Mouse (Mus musculus): ENCODE results near the gene Slc10a7. TPM values are rescaled to one million over a fixed set of nuclear protein-coding genes. Genes with fewer than 3 reads are reported as not detected.

Gene Slc10a7
- polyA plus RNA-seq, 1 experiment from 2014 or later: 7.3 TPM

- 71% methylated on average over 8 of the region's 8 CpGs for WGBS
Observed at GRCm38 (mm10) chr8:78720041-78720414, 210.9 kb downstream of the Slc10a7 start.

GRCm38 (mm10) chr8:78721576-78721975 is 212.4 kb downstream of the Slc10a7 start:
- Histone ChIP-seq H3K36me3 (ENCODE audit: control insufficient read depth, insufficient read depth, low read length) (no peaks in the 10 kb centered on the region), H3K4me2 (no peak overlapping the region), H3K27me3 (ENCODE audit: control insufficient read depth, insufficient read depth, low read length) (no peaks in the 10 kb centered on the region), H3K4me1 (ENCODE audit: control insufficient read depth, insufficient read depth, low read length) (no peaks in the 10 kb centered on the region), H3K27ac (ENCODE audit: low read depth, low read length) (no peak overlapping the region), H3K4me3 (ENCODE audit: low read depth, low read length) (no peak overlapping the region), H3K9me3 (ENCODE audit: control insufficient read depth, low read length) (no peaks in the 10 kb centered on the region), H3K9ac (ENCODE audit: low read length) (no peak overlapping the region)
- ATAC-seq (ENCODE audit: low FRiP score): no peak
- DNase-seq (ENCODE audit: low spot score, missing footprints): no peak
- 95% methylated on average over 5 of the region's 5 CpGs for WGBS

More at GRCm38 (mm10) chr8:78720041-78720414, 210.9 kb downstream of the Slc10a7 start:
- Histone ChIP-seq H3K27ac (ENCODE audit: low read depth, low read length) (no peak overlapping the region), H3K9ac (ENCODE audit: low read length) (no peak overlapping the region), H3K4me2 (no peak overlapping the region), H3K36me3 (ENCODE audit: control insufficient read depth, insufficient read depth, low read length) (no peaks in the 10 kb centered on the region), H3K9me3 (ENCODE audit: control insufficient read depth, low read length) (no peaks in the 10 kb centered on the region), H3K4me3 (ENCODE audit: low read depth, low read length) (no peak overlapping the region), H3K4me1 (ENCODE audit: control insufficient read depth, insufficient read depth, low read length) (no peaks in the 10 kb centered on the region), H3K27me3 (ENCODE audit: control insufficient read depth, insufficient read depth, low read length) (no peaks in the 10 kb centered on the region)
- DNase-seq (ENCODE audit: low spot score, missing footprints): no peak
- no peak for ATAC-seq (ENCODE audit: low FRiP score)

GRCm38 (mm10) chr8:78722201-78722600 is 213.1 kb downstream of the Slc10a7 start:
- Histone ChIP-seq H3K9ac (ENCODE audit: low read length) (no peak overlapping the region), H3K4me1 (ENCODE audit: control insufficient read depth, insufficient read depth, low read length) (no peaks in the 10 kb centered on the region), H3K27me3 (ENCODE audit: control insufficient read depth, insufficient read depth, low read length) (no peaks in the 10 kb centered on the region), H3K36me3 (ENCODE audit: control insufficient read depth, insufficient read depth, low read length) (no peaks in the 10 kb centered on the region), H3K9me3 (ENCODE audit: control insufficient read depth, low read length) (no peaks in the 10 kb centered on the region), H3K4me3 (ENCODE audit: low read depth, low read length) (no peak overlapping the region), H3K27ac (ENCODE audit: low read depth, low read length) (no peak overlapping the region), H3K4me2 (no peak overlapping the region)
- ATAC-seq (ENCODE audit: low FRiP score) (no peak), DNase-seq (ENCODE audit: low spot score, missing footprints) (no peak)
- WGBS: 87% methylated on average over 7 of the region's 7 CpGs

DNA sequence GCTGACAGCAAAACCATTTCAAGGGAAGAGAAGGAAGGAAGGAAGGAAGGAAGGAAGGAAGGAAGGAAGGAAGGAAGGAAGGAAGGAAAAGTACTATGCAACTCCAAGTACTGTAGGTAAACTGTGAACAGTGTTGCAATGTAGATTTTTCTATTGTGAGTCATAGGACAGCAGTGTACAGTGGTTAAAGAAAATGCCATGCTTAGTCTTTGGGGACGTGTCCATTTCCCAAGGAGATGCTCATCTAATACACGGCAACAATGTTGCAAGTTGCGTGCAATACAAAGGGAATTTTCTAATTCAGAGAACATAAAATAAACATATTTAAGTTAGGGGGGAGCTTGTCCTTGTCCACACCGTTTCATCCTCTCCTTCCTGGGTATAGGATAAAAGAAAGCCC is 215.7 kb downstream of the Slc10a7 start:
- no peak for DNase-seq (ENCODE audit: low spot score, missing footprints)
- Histone ChIP-seq H3K36me3 (ENCODE audit: control insufficient read depth, insufficient read depth, low read length) (no peaks in the 10 kb centered on the region), H3K9me3 (ENCODE audit: control insufficient read depth, low read length) (no peaks in the 10 kb centered on the region), H3K4me2 (no peak overlapping the region), H3K4me3 (ENCODE audit: low read depth, low read length) (no peak overlapping the region), H3K4me1 (ENCODE audit: control insufficient read depth, insufficient read depth, low read length) (no peaks in the 10 kb centered on the region), H3K27ac (ENCODE audit: low read depth, low read length) (no peak overlapping the region), H3K9ac (ENCODE audit: low read length) (no peak overlapping the region), H3K27me3 (ENCODE audit: control insufficient read depth, insufficient read depth, low read length) (no peaks in the 10 kb centered on the region)
- no peak for ATAC-seq (ENCODE audit: low FRiP score)
- WGBS: 92% methylated on average over 4 of the region's 4 CpGs

- 94% methylated on average over 14 of the region's 14 CpGs for WGBS
- ATAC-seq (ENCODE audit: low FRiP score): no peak
- H3K27me3 ChIP-seq (ENCODE audit: control insufficient read depth, insufficient read depth, low read length): no peaks in the 10 kb centered on the region
Observed at GRCm38 (mm10) chr8:78728240-78728639, 219.1 kb downstream of the Slc10a7 start.

DNA sequence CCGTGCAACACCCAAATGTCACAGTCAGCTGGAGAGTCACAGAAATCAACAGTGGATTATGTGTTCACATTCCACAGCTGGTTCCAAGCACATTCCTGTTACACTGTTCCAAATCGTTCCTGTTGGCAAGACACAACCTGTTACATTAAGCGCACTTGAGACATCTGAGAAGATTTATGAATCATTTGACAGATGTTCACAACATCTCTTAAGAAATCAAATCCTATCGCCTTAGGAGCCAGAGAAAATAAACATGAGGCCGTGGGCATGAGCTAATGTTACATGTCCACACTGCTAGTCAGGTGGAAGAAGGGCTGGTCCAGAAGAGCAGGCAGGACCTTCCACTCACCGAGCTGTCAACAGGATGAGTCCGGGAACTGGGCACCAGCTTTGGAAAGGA is 223.3 kb downstream of the Slc10a7 start:
- ATAC-seq (ENCODE audit: low FRiP score) (no peak), DNase-seq (ENCODE audit: low spot score, missing footprints) (no peak)
- no peaks in the 10 kb centered on the region for H3K27me3 ChIP-seq (ENCODE audit: control insufficient read depth, insufficient read depth, low read length)
- H3K4me3 ChIP-seq (ENCODE audit: low read depth, low read length): no peak overlapping the region
- H3K27ac ChIP-seq (ENCODE audit: low read depth, low read length): no peak overlapping the region
- H3K36me3 ChIP-seq (ENCODE audit: control insufficient read depth, insufficient read depth, low read length): 0 out of 2 replicates have a peak, but pooled peaks cover 2% of the 10 kb centered on the region
- no peaks in the 10 kb centered on the region for H3K4me1 ChIP-seq (ENCODE audit: control insufficient read depth, insufficient read depth, low read length)
- H3K9me3 ChIP-seq (ENCODE audit: control insufficient read depth, low read length): no peaks in the 10 kb centered on the region
- WGBS: 82% methylated on average over 7 of the region's 7 CpGs
- no peak overlapping the region for H3K9ac ChIP-seq (ENCODE audit: low read length)
- no peak overlapping the region for H3K4me2 ChIP-seq

More at GRCm38 (mm10) chr8:78728240-78728639, 219.1 kb downstream of the Slc10a7 start:
- H3K36me3 ChIP-seq (ENCODE audit: control insufficient read depth, insufficient read depth, low read length): 0 out of 2 replicates have a peak, but pooled peaks cover 2% of the 10 kb centered on the region
- H3K4me3 ChIP-seq (ENCODE audit: low read depth, low read length): no peak overlapping the region
- no peak for DNase-seq (ENCODE audit: low spot score, missing footprints)
- H3K9ac ChIP-seq (ENCODE audit: low read length): no peak overlapping the region
- no peak overlapping the region for H3K27ac ChIP-seq (ENCODE audit: low read depth, low read length)
- no peaks in the 10 kb centered on the region for H3K9me3 ChIP-seq (ENCODE audit: control insufficient read depth, low read length)
- H3K4me2 ChIP-seq: no peak overlapping the region
- H3K4me1 ChIP-seq (ENCODE audit: control insufficient read depth, insufficient read depth, low read length): no peaks in the 10 kb centered on the region

GRCm38 (mm10) chr8:78732995-78733512 is 223.9 kb downstream of the Slc10a7 start:
- WGBS: 96% methylated on average over 12 of the region's 12 CpGs
- Histone ChIP-seq H3K27ac (ENCODE audit: low read depth, low read length) (no peak overlapping the region), H3K36me3 (ENCODE audit: control insufficient read depth, insufficient read depth, low read length) (0 out of 2 replicates have a peak, but pooled peaks cover 2% of the 10 kb centered on the region), H3K4me3 (ENCODE audit: low read depth, low read length) (no peak overlapping the region), H3K9ac (ENCODE audit: low read length) (no peak overlapping the region), H3K4me2 (no peak overlapping the region), H3K4me1 (ENCODE audit: control insufficient read depth, insufficient read depth, low read length) (no peaks in the 10 kb centered on the region), H3K9me3 (ENCODE audit: control insufficient read depth, low read length) (no peaks in the 10 kb centered on the region), H3K27me3 (ENCODE audit: control insufficient read depth, insufficient read depth, low read length) (no peaks in the 10 kb centered on the region)
- no peak for ATAC-seq (ENCODE audit: low FRiP score)
- no peak for DNase-seq (ENCODE audit: low spot score, missing footprints)

DNA sequence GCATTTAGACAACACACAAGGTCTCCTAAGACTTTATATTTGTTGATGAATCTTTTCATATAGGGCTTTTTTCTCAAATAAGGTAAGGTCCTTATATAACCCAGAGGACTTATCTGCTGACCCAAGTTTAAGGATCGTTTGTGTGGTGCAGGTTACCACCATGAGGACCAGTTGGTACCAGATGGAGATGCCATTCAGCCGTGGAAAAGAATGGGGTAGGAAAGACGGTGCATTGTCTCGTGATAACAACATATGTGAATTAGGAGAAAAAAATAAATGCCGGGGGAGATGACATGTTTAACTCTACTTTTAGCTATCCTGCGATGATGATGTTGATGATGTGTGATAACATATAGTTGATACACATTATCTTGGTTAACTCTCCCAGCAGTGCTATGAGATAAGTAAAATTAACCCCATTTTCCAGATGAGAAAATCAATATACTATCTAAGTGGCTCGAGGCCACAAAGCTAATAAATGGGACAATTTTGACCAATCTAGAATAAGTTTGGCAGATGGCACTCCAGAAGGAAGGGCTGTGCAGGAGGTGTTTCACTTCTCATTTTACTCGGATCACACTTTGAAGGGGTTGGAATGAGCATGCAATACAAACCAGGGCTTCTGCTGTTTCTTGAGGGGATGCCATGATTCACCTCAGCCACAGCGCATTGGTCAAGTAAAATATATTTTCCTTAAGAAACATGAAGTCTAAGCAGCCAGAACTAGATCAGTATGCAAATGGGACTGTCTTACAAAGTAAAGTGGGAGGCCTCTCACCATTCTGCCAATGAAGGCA is 225.8 kb downstream of the Slc10a7 start:
- H3K36me3 ChIP-seq (ENCODE audit: control insufficient read depth, insufficient read depth, low read length): 0 out of 2 replicates have a peak, but pooled peaks cover 2% of the 10 kb centered on the region
- no peak overlapping the region for H3K4me3 ChIP-seq (ENCODE audit: low read depth, low read length)
- WGBS: 93% methylated on average over 9 of the region's 9 CpGs
- DNase-seq (ENCODE audit: low spot score, missing footprints): peak; percentile 67
- H3K9me3 ChIP-seq (ENCODE audit: control insufficient read depth, low read length): no peaks in the 10 kb centered on the region
- H3K4me1 ChIP-seq (ENCODE audit: control insufficient read depth, insufficient read depth, low read length): no peaks in the 10 kb centered on the region
- H3K27me3 ChIP-seq (ENCODE audit: control insufficient read depth, insufficient read depth, low read length): no peaks in the 10 kb centered on the region
- no peak overlapping the region for H3K4me2 ChIP-seq
- H3K9ac ChIP-seq (ENCODE audit: low read length): no peak overlapping the region
- no peak for ATAC-seq (ENCODE audit: low FRiP score)
- no peak overlapping the region for H3K27ac ChIP-seq (ENCODE audit: low read depth, low read length)

DNA sequence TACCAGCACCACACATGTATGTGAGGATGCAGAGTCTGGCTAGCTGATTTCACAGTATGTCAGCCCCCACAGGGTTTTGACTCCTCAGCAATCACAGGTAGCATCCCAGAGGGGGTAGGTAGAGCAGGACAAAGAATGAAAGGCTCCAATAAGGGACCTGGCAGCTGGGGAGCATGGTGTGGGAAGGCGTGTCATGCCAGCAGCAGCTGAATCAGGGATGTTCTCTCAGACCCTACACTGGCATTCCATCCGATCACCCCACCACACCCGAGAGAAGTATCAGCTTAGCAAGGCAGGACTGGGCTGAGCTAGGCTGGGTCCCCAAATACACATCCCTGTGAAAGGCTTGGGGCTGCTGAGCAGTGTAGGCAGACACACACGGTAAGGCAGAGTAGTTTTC is 229.2 kb downstream of the Slc10a7 start:
- H3K9ac ChIP-seq (ENCODE audit: low read length): no peak overlapping the region
- ATAC-seq (ENCODE audit: low FRiP score): no peak
- no peak overlapping the region for H3K4me3 ChIP-seq (ENCODE audit: low read depth, low read length)
- 78% methylated on average over 4 of the region's 4 CpGs for WGBS
- no peaks in the 10 kb centered on the region for H3K9me3 ChIP-seq (ENCODE audit: control insufficient read depth, low read length)
- H3K4me1 ChIP-seq (ENCODE audit: control insufficient read depth, insufficient read depth, low read length): no peaks in the 10 kb centered on the region
- DNase-seq (ENCODE audit: low spot score, missing footprints): no peak
- no peaks in the 10 kb centered on the region for H3K36me3 ChIP-seq (ENCODE audit: control insufficient read depth, insufficient read depth, low read length)
- no peaks in the 10 kb centered on the region for H3K27me3 ChIP-seq (ENCODE audit: control insufficient read depth, insufficient read depth, low read length)
- H3K27ac ChIP-seq (ENCODE audit: low read depth, low read length): no peak overlapping the region
- no peak overlapping the region for H3K4me2 ChIP-seq
